Mouse (Mus musculus) retina, embryonic 14.5 days (tissue): ENCODE measurements at regions not wholly inside any gene's neighbourhood (a gene's known extent, or its start where the extent isn't known, plus 50 kb on each side); places are given as distances from the start of the nearest gene placed in this dataset.
A peak's percentile ranks its signal among the peaks of the same experiment; 100 is the strongest.
"Not testable (repeated sequence)": the region's sequence is repeated elsewhere in the genome, so short reads cannot be mapped to it uniquely, and the experiment has no call there.

Source experiments
- DNase-seq: peaks from one replicate; pipeline ENCODE4 v3.0.0-alpha.2; 2015; ENCODE audit warnings: low spot score

DNA sequence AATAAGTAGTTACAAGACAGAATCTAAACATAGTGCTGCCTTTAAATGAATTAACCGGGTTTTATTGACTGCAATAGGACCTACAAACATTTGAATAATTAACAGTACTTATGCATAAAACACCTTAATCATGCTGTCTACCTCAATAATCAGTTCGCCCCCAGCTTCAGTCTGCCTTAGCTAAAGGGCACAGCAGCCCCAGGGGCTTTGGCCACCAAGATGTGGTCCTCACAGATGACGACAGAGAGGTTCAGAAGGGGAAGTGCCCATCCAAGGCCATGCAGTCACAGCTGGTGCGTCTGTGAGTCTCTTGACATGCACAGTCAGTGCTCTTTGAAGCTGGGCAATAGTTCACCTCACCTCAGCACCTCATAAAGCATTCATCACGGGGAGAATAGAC lies 452.8 kb upstream of the Jmjd1c start:
- no peak for DNase-seq

DNA sequence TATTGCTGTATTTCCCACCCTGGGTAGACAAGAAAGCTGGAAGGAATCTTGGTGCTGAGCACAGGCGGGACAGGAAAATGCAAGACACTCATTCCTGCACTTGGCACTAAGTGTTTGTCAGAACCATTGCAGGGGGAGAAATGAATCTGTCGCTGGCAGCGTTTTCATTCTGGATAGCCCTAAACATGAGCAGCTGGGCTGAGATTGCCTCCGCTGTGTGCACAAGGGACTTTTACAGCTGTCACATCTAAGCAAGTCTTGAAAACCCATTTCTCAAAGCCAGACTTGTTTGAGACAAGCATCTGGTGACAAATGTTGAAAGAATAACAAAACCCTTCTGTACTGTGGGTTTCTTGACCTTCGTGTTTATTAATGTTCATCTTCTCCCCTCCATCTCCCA lies 438.4 kb upstream of the Jmjd1c start:
- no peak for DNase-seq

DNA sequence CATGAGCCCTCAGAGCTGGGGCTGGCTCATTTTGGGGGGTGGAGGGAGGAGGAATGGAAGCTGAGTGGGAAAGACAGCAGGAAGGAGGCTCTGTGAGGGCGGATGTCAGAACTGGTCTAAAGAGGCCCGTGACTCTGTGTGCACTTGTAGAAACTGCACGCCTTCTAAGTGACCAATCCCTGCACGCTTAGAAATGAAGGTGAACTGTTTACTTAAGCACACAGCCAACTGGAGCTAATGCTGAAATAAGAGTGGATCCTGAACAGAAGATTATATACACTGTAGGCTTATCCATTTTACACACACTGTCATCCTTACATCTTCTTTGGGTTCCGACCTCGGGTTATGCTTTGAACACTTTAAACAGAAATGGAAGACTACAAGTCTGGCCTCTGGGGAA lies 412.8 kb upstream of the Jmjd1c start:
- no peak for DNase-seq

DNA sequence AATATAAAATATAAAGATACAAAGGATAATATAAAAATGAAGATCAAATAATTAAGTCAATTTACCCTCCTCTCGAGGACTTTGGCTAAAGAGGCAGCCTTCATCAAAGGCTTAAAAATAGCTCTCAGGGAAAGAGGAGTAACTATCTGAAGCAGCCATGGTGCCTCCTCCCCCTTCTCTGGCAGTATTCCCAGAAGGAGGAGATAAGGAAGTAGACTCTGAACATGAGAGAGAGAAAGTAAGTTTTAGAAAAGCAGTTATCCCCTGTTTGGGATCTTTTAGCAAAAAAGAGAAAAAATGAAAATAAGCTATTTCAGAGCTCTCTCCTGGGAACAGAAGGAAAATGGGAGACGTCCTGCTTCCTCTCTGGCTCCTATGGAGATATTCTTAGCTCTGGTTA lies 406.7 kb upstream of the Jmjd1c start:
- not testable (repeated sequence) for DNase-seq

DNA sequence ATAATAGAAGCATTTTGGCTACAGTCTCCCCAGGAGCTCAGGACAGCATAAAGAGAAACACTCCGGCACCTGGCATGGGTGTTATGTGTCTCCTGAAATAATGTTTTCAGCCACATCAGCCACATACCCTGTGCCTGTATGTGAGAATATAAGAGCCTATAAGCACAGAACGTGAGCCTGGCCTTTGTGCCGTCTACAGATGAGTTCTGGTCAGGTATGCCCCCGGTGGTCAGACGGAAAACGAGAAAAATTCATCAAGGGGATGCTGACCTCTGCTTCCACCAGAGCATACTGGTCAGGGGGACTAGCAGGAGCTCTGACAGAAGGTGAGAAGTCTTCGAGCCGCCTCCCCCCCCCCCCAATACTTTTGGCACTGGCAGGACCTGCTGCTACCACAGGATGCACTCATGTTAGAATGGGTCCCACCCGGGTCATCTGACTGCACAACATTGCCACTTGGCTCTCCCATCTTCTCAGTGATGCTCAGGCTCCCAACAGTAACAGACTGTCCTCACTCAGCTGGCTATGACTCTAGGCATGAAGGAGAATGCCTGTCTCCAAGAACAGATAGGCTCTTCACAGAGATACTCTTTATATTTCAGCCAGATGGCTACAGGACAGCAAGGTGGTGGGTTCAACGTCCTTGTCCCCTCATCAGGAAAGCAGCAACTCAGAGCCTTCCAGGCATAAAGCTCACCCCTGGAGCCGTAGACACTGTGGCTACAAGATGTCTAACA lies 401.2 kb upstream of the Jmjd1c start:
- DNase-seq = no peak

DNA sequence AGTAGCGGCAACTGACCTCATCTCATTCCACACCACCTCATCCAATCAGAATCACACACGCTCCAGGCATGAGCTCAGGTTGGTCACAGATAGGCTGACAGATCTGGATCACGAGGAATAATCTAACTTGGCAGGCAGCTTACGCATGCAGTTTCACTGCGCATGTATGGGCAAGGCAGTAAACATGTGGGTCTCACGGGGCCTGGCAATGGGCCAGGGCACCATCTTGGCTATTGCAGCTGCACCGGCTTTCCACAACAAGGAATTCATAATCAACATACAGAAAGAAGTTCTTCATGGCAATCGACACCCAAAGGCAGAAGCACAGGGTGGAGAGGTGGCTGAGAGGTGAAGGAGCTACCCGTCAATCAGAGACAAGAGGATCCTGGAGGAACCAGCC lies 381.0 kb upstream of the Jmjd1c start:
- not testable (repeated sequence) for DNase-seq

DNA sequence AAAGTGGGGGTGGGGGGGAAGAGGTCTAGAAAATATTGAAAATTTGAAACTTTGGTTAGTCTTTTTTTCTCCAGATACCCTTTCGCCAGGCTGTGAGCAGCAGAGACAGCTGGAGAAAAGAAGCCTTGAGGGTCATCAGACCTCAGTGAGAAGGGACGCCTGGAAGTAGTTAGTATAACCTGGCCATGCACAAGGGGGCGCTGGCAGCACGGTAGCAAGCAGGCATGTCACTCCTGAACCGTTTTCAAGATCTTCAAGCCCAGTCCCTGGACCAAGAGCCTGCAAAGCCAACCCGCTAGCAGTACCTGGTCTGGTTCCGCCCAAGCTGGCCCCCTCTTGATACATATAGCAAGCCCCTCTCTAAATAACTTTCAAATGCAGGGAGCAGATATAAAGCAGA lies 378.0 kb upstream of the Jmjd1c start:
- no peak for DNase-seq

DNA sequence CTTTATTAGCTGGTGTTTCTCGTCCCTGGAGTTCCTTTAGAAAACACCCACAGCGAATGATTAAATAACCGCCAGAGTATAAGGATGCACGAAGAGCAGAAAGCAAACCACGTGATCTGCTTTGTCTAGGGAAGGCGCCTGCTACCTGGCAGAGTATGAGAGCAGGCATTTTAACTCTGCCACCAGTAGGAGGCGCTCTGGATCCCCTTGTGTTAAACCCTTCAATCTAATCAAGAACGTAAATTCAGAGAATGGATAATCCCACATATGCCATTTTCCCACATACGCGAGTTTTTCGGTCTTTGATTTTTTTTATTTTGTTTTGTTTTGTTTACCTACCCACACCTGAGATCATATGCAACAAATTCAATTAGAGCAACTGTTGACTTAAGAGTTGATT lies 376.1 kb upstream of the Jmjd1c start:
- no peak for DNase-seq

DNA sequence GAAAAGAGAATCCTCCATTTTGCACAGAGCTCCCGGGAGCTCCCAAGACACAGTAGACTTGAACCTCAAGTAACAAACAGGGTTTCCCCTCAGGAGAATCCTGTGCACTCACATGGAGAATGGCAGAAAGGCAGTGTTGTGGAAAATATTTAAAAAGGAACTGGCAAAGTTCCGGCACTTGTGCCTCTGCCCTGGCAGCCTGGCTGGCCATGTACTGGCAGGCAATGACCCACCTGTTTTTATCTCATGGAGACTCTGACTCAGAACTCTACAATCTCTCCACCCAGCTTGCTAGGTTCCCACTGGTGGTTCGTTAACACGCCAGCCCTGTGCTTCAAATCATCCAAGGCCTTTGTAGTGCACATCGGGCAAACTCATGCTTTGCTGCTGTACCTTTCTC lies 362.3 kb upstream of the Jmjd1c start:
- DNase-seq = no peak

DNA sequence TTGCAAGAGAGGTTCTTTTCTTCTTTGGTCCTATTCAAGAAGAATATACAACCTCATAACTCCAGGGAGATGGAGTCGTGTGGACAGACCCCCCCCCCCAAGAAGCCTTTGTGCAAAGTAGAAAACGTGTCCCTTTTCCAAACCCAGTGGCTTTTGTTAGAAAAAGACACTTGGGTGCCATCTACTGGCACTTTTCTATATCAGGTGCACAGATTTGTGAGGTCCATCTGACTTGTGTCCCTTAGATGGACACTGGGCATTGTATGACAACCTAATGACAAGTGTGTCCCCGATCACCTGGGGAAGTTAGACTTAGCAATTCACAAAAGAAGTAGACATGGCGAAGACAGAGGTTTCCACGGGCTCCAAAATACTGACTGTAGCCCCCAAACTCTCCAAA lies 361.1 kb upstream of the Jmjd1c start:
- peak; percentile 51 for DNase-seq

DNA sequence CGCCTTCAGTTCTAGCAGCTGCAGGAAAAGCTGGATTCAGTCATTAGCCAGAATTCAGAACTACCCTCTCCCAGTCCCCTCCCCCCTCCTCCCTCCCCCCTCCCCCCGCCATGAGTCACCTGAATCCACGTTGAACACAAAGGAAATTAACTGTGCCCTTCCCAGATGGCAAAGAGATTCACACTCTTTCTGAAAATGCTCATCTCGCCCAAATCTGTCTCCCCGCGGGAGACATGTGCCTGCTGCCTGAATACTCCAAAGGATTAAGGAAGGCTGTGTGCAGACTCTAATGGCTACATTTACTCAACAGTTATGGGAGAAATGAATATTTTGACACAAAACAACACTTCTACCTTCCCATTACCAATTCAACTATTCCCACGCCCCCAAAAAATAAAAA lies 356.9 kb upstream of the Jmjd1c start:
- no peak for DNase-seq

DNA sequence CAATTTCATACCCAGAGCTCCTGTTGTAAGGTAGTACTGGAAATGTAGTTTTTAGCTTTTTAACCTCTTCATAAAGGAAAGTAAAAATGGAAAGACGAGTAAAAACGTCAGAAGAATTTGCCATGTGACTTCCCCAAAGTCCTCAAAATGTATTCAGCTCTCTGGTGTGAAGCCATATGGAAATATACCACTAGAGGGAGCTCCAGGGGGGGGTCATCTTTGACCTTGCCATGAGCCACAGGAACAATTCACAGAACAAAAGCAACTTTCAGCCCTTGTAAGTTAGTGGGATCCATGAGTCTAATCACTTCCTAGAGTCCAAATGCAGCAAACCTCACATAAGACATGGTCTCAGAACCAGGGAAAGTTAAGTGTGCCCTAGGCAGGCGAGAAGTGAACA lies 354.1 kb upstream of the Jmjd1c start:
- DNase-seq = peak; percentile 37

DNA sequence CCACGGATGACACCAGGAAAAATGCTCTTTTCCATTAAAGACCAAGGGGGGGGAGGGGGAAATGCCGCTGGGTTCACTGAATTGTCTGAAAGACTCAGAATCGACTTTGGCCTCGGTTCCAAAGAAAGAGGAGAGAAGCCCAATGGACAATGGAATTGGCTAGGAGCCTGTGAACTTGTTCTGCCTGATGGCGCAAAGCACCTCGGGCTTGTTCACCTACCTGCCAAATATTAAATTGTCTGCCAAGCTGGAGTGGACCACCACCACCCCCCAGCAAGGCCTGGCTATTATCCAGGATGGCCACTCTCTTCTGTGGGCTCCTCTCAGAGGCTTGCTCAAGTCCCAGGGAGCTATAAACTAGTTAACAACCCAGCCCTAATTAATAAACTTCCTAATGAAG lies 352.7 kb upstream of the Jmjd1c start:
- DNase-seq = no peak

DNA sequence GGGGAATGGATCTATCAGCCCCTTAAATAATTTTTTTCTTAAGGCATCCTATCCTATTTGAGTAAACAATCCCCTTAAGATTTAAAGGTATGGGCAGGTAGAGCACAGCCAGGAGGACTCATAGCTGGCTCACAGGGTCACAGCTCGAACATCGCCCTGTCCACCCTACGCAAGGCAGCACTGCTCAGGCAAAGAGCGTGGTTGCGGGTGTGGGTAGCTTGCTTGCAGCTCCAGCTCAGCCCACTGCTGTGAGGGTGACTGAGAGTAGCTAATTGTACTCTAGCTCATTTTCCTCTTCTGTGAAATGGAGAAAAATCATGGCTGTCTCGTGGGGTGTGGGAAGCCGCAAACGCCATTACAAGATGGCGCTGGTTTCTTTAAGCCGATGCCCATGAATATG lies 350.1 kb upstream of the Jmjd1c start:
- no peak for DNase-seq

DNA sequence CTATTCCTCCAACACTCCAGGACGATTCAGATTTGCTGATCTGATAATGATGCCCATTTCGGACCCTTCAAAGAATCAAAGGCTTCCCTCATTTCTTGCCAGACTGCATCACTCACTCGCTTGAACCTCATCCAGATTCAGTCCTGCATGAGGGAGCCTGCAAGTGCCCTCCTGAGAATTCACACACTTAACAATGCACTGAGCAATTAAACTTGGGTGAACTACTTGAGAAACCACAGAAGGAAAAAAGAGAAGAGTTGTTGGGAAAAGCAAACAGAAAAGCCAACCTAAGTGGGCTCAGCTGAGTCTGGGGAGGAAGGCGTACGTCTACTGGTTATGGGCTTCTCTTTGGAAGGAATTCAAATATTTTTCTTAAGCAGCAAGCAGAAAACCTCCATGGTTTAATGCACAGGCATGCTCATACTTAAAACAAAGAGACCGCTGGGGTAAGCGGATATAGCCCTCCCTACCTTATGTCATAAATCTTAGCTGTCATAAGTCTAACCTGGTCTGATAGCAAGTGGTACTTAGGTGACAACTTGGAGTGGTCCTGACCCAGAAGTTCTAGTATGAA lies 343.6 kb upstream of the Jmjd1c start:
- no peak for DNase-seq

DNA sequence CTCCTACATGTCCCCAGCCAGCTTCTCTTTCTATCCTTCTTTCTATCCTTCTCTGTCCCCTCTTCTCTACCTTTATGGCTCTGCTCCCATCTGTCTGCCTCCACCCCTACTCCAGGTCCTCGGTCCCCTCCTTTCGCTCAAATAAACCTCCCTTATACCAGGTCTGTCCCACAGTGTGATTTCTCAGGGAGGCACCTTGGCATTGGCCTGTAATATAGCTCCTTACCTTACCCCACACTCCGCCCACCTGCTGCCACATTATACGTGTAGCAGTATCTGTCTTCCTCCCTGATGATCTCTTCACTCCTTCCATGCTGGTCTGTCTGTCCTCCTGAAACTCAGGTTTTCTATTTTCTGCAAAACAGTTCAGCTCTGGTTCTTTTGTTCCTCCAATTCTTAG lies 339.1 kb upstream of the Jmjd1c start:
- DNase-seq = no peak

DNA sequence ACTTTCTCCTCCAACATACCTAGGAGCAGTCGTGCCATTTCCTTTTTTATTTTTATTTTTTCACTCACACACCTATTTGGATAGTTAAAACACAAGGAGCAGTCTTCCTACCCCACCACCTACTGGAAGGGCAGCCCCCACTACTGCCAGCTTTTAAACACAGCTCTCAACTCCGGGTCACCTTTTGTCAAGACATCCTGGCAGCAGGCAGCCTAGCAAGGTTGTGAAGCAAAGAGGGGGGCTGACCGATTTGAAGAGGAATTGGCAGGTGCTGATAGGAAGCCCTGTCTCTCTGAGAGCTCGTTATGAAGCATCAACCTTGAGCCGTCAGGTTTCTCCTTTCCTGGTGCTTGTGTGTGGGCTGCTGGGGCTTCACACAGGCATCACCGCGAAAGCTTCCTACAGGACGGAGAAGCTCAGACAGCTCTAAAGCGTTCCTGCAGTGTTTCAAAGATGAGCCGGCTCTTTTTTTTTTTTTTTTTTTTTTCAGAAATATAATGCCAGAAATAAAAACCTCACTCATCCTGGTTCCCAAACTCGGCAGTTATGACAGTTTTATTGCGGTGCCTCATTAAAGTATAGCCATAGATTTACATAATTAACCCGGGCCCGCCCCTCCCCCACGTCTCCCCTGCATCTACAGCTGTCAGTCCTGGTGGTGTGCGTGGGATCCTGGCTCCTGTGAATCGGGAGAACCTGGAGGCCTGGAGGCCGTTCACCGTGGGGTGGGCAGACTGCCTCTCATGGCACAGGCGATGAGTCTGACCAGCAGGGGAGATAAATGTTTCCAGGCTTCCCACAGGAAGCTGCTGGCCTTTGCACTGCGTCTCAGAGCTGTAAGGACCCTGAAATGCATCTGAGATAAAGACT lies 325.5 kb upstream of the Jmjd1c start:
- DNase-seq = peak; percentile 10

DNA sequence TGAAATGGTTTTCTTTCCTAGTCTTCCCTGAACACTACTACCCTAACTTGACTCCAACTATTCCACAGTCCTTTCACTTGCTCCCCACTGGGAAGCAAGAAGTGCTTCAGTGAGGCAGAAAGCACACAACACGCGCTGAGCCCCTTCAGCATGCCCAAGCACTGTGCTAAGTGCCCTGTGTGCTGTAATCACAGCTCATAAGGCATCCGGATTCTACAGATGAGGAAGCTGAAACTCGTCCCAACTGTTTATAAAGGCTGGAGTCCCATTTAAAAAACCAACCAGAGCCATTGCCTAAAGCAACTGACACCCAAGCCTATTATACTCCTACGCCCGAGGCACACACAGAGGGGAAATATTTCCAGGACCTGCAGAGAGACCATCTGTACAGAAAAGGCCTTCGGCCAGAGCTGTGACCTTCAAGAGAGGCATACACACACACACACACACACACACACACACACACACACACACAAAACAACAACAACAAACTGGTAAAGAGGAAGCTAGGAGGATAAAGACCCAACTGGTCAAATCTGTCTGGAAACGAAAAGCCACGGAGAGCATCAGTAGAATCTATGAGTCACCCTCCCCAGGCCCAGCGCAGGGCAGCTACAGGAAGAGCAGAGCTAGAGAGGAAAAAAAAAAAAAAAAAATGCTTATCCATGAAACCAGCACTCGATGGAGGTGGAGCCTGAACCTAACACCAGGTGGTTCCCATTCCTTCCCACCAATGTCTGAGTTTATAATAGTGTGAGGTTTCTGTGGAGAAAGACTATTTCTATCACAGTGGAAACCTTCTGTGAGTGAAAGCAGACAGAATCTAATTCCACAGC lies 315.4 kb upstream of the Jmjd1c start:
- DNase-seq = no peak

DNA sequence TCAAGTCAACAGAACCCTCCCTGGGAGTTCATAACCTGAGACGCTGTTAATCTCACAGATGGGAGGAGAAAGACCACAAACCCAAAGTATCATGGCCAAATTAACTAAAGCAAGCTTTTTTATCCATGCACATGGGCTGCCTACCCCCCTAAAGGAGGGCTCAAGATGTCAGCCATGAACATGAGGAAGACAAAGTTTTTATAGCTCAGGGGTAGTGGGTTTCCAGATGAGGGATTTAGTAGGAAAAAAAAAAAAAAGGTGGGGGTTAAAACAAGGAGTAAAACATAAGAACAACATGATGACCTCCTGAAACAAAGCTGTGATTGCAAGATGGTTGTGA lies 314.8 kb upstream of the Jmjd1c start:
- DNase-seq = no peak

DNA sequence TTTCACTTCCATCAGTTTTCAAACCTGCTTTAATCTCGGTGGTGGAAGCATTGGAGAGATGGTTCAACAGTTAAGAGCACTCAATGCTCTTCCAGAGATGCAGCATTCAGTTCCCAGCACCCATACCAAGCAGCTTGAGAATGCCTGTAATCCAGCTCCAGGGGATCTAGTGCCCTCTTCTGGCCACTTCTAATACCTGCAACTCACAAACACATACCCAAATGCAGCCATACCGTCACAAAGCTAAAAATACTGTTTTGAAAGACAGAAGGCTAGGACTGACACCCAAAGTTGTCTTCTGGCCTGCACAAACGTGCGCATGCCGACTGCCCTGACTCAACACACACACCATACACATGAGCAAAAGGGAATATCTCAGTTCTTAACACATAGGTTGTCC lies 313.9 kb upstream of the Jmjd1c start:
- DNase-seq = no peak

DNA sequence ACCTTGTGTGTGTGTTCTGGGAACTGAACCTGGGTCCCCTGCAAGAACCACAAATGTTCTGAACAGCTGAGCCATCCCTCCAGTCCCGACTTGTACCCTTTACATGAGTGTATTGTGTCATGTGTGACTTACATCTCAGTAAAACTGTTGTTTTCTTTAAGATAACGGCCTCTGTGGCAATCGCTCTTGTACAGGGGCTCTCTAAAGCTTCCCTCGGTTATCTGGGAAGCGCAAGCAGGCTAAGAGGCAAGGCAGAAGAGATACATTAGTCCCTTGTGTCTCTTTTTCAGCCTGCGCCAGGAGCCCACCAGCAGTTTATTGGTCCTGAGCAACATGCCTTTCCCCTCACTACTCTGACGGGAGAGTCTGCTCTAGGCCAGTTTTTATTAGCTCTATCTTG lies 308.1 kb upstream of the Jmjd1c start:
- DNase-seq = no peak

DNA sequence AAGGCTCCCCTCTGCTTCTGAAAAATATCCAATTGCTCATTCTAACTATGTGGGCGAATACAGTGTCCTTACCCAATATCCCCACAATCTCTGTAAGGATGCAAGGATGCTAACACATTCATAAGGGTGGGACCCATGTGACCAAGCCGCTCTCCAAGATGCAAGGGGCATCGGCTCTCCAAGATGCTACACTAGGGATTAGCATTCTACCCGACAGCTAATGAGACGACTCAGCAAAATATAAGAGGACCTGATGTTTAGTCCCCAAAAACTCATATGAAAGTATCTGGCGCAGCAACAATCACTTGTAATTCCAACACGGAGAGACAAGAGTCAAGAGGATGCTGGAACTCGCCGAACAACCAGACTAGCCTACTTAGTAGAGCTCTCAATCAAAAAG lies 299.6 kb upstream of the Jmjd1c start:
- DNase-seq = no peak

DNA sequence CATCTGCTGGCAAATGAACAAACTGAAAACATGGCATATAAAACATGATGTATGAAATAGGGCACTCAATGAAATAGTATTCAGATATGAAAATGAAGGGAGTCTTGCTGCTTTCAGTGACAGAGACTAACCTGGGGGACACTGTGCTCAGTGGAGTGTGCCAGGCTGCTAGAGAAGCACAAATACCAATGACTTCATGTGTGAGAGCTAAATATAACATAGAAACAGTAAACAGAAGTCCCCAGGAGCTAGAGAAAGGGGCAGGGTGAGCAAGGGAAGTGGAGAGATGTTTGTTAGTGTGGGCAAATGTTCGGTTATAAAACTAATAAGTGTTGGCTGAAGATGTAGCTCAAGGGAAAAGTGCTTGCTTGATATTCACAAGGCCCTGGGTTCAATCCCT lies 293.2 kb upstream of the Jmjd1c start:
- DNase-seq = no peak
